Mouse (Mus musculus): ENCODE measurements around the gene Heatr6.

The Heatr6 gene

DNA sequence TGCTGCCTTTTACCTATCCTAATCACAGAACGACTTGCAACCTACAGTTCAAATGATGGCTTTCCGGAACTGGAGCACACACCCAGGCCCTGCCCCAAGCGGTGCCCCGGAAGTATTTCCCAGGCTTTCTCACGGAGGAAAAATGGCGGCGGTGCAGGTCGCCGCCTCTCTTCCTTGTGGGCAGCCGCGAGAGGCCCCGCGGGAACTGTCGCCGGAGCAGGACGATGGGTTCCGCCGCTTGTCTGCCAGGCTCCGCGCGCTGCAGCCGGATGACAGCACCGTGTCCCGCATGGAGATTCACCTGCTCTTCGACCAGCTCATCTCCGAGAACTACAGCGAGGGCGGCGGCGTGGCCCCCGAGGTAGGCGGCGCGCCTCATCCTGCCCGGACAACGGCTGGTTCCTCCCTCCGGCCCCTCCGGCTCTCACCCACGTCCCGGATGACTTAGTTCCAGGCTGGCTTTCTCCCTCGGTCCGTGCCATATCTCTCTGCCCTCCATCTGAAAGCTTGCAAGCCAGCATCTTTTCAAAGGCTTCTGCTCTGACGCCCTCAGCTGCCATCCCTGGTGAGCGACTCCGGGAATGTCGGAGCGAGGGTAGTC, at the start of gene Heatr6:
Heatr6 (plus strand) TSS at position 116 of the 601 bp plus-strand sequence.
- peak; percentile 91 for DNase-seq (ENCODE audit: low spot score)

DNA sequence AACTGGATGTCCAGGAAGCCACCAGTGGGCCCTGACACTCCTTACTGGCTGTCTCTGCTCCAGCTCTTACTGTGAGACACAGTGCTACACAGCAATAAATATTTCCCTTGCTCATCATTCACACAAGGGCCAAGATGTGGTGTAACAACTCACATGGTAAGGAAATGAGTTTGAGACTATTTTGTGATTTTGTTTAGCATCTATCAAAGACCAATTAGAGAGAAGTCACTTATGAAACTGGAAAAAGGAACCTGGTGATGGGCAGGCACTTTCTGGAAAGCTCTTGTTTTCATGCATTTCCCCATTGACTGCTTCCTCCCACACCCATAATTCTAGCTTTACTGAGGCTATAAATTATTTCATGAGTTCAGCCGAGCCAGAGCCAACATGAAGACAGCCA, 49.8 kb upstream of the Heatr6 start, which contains the start of gene Wfdc17:
Wfdc17 (plus strand) TSS at position 287 of the 400 bp plus-strand sequence.
- DNase-seq (ENCODE audit: low spot score): no peak

DNA sequence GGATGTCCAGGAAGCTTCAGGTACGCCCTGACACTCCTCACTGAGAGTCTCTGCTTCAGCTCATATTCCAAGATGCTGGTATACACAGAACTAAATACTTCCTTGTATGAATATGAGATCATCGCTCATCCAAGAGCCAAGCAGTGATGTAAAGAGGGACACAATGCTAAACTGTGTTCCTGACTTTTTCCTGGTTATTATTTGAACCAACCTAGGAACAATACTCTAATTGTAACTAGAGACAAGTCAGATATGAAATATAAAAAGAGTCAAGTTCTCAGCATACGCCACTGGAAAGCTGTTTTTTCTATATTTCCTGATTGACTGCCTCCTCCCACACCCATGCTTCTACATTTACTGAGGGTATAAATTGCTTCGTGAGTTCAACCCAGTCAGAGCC, 44.8 kb upstream of the Heatr6 start, which contains the start of gene Wfdc18:
Wfdc18 (plus strand) TSS at position 301 of the 400 bp plus-strand sequence.
- DNase-seq (ENCODE audit: low spot score): no peak

DNA sequence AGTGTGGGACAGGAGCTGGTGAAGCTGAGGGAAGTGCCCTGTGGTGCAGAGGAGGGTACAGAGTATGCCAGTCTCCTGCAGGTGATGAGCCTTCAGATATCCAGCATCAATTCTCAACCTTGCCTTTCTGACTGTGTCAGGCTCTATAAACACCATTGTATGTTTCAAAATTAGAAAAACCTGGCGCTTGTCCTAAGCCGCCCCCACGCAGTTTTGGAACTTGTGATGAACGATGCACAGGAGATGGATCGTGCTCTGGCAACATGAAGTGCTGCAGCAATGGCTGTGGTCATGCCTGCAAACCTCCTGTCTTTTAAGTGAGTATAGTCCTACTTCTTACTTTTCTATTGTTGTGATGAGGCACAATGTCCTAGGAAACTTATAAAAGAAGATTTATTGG, 43.8 kb upstream of the Heatr6 start:
- DNase-seq (ENCODE audit: low spot score): no peak

DNA sequence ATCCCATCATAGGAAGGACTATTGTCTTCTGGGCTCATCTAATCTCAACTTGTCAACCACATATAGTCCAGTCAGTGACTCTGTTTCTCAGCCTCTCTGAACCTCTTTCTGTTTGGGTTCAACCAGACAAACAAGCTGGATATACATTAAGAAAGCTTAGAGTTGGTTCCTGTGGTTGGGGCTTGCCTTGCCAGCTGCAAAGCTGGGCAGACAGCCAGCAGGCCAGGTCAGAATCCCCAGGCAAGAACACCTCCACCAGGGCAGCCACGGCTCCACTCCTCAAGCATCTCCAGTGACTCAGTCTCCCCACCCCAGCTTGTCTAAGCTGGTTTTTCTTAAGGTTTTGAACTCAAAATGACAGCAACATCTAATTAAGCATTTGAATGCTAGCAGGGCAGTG, 40.8 kb upstream of the Heatr6 start:
- no peak for DNase-seq (ENCODE audit: low spot score)

DNA sequence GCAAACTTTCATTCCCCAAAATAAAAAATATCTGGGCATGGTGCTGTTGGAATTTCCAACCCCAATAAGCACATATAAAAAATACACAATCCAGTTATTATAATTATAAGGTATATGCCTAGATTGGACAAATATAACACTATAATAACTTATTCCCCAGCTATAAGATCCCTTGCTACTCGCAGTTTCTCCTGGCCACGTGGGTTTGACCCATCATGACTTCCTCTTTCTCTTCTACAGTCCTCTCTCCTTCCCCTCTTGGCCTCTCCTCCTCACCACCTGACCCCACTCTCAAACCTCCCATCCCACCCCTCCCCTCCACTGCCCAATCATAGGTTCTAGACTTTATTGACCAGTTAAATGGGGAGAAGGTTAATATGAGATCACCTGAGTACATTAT, 39.6 kb upstream of the Heatr6 start:
- no peak for DNase-seq (ENCODE audit: low spot score)

DNA sequence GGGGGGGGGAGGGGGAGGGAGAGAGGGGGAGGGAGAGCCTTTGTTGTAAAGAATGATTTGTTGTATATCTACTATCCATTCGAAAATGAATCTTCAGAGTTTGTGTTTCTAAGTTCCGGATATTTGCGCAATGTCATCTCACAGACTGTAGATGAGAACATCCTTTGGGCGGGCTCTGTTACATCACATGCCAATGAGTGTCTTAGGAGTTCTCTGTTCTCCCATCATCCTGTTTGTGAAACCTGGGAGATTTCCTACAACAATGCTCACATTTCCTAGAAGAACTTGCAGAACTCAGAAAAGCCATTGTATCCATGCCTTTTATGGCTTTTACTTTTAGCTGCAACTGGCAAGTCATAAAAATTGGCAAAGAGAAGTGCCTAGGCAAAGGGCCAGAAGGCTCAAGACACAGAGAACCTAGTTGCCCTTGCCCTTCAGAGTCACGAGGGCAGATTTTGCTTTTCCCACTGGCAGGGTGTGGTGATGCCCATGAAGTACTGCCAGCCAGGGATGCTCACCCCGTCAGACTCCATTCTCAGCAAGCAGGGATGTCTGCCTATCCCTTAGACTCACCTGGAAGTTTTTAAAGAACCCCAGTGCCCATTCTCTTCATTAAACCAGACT, 36.3 kb upstream of the Heatr6 start:
- DNase-seq (ENCODE audit: low spot score): peak; percentile 26

DNA sequence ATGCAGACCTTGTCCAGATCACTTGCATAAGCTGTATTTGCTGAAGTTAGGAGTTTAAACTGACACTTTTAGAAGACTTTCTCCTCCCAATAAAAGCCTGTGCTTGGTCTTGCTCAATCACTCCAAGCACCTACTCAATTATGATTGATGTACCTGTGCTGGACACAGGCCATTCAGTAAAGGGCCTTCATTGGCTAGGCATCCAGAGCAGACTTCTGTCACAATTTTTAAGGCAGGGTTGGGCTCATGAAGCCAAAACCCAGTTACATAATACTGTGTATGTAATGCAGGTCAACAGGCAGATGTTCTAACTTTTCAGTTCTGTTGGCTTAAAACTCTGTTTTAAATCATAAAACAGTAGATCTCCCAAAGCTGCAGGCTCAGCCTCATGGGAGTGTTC, 32.7 kb upstream of the Heatr6 start:
- DNase-seq (ENCODE audit: low spot score): peak; percentile 13

DNA sequence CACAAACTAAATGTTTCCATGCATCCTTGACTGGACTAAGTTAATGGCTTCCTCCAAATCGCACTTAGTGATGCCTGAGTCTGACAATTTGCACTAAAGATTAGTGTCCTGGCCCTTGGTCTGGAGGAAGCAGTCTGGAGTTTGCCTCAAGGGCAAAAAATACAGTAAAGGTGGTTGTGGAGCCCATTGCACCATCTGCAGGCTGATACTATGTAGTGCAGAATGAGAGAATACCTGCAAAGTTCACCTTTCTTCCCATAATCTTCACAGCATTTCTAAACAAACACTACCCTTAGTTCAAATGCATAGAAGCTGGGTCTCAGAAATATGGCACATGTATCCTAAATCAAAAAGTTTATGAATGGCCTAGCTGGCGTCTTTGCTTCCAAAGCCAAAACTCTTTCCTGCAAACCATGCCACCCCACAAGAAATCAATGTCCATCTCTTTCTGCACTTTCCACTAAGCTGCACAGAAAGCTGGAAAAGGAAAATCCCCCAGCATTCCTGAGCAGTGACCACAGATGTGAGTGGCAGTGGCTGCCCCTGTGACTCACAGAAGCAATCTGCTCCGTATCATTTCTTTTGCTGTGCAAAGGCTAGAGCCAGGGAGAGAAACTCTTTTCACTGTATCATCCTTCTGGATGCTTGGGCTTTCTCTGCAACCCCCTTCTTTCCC, 24.6 kb upstream of the Heatr6 start:
- DNase-seq (ENCODE audit: low spot score): no peak

DNA sequence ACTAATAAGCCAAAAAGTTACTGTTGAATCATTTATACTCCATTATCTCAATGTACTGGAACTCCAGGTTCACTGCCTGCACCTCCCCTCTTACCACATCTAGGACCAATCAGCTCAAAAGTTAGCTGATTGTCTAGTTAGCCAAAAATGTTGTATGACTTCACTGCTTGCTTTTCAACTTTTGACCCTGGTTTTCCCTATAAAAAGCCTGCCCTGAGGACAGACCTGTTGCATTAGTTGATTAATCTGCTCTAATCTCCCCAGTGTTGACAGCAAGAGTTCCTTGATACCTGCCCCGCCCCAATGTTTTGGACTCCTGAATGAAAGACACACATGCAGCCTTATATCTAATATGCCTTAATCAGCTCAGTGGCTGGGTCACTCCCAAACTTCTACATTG, 22.4 kb upstream of the Heatr6 start:
- no peak for DNase-seq (ENCODE audit: low spot score)

DNA sequence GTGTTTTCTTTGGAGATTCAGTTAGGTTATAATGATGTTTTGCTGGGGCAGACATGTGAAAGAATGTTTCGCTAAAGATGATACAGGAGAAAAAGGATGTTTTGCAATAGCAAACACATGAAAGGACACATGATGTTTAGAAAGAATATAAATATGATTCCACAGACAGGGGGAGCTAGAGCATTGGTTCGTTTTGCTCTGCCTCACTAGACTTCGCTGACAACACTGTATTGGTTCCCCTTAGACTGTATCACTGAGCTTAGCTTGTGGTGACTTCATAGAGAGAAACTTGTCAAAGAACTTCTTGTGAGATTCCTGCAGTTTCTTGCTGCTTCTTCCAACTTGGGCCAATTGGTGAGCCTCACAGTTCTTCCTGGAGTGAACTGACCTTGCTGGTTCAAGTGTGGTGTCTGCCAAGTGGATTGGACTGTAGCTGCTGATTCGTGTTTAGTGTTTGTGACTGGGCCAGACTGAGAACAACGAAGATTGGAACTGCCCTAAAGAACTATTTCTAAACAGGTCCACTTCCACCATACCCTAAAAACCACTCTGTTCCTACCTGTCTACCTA, 20.3 kb upstream of the Heatr6 start:
- no peak for DNase-seq (ENCODE audit: low spot score)

DNA sequence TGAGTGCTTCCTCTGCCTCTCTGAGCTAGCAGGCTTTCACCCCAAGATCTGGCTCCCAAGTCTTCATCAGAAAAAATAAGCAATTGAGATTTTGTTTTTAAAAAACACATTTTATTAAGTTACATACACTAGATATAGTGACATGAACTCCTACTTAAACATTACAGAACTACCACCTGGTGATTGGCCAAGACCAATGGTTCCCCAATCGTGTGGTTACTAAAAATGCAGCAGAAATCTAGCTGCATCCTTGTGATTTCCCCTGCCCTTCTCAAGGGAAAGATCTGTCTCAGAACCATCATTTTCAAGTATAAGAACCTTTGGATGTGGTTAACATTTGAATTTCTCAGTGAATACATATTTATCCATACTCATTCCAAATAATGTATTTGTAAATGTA, 19.3 kb upstream of the Heatr6 start:
- DNase-seq (ENCODE audit: low spot score): no peak

DNA sequence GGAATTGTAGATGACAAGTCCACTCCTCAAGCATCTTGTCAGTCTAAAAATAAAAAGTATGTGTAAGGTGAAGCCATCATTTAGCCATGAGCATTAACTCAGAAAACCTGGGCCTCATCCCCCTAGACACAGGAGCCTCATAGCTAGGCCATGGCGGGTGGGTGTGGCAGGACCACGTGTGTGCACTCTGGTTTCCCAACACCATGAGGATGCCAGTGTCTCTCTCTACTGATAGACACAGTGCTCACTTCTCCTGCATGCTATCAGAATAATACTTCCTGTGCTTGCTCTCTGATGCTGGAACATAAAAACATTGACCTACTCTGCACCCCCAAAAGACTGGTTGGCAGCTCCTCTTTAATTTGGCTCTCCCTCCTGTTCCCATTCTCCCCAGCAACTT, 17.6 kb upstream of the Heatr6 start:
- DNase-seq (ENCODE audit: low spot score): no peak

DNA sequence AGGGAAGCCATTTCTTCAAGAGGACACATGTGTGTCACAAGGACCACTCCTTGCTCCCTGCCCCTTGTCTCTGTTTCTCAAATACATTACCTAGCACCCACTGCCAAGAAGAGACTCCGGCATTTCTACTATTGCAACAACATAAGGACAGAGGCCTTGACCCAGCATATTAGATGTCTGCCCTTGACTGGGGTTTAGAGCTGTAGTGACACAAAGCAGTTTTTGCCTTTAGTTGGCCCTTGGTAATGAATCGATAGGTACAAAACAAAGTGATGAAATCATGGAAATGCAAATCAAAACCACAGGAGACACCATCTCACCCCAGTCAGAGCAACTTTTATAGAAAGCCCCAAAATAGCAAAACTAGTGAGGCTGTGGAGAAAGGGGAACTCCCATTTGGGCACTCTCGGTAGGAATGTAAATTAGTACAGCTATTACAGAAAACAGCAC, 16.4 kb upstream of the Heatr6 start:
- DNase-seq (ENCODE audit: low spot score): peak; percentile 35

DNA sequence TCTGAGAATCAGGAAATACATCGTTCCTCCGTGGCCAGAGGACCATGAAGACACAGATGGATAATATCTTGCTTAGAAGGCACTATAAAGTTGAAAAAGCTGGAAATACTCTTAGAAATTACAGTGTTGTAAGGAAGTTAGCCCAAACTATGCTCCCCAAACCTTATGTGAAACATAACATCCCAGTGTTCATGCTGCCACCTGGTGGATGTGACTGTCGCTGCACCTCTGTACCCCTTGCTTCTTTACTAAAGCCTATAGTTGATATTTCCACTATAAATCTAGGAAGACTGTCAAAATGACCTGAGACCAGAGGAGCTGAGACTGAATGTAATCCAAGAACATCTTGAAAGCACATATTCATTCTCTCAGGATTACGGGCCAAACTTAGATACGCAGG, 14.3 kb upstream of the Heatr6 start:
- peak; percentile 72 for DNase-seq (ENCODE audit: low spot score)

DNA sequence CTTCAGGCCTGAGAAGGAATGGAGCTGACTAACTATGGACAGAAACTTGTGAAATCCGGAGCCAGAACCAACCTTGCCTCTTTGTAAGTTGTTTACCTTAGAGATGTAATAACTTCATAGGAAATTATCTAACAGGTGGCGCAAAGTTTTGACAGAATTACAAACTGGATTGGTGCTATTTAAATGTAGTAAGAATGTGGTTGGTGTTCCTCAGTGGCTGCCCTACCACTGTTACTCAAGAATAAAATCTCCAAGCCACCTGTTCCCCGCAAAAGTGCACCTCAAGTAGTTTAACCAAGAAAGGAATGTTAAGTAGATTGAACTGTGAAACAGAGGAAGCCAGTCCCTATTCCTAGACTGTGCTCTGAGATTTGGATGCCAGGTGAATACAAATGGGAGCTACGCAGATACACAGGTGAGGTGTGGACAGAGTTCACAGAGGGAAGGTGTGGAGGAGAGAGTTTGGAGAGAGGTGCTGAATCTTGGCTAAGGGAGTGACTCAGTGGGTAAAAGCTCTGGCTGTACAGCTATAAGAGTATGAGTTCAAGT, 13.0 kb upstream of the Heatr6 start:
- DNase-seq (ENCODE audit: low spot score): peak; percentile 48

DNA sequence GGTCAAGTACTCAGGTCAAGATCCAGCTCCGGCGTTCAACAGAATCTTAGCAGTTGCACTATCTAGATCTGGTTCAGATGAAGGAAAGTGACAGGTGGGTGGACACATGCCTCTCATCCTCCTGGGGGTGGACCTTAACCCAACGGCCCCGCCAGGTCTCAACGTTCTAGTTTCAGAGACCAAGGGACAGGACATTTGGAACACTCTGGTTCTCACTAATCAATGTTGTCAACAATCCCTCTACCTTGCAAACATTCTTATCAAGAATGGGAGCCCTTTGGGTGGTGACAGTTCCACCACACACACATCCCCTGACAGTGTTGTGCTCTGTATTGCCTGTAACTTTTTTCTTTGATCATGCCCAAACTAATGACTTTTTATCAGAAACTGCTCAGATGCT, 11.7 kb upstream of the Heatr6 start:
- DNase-seq (ENCODE audit: low spot score): no peak

DNA sequence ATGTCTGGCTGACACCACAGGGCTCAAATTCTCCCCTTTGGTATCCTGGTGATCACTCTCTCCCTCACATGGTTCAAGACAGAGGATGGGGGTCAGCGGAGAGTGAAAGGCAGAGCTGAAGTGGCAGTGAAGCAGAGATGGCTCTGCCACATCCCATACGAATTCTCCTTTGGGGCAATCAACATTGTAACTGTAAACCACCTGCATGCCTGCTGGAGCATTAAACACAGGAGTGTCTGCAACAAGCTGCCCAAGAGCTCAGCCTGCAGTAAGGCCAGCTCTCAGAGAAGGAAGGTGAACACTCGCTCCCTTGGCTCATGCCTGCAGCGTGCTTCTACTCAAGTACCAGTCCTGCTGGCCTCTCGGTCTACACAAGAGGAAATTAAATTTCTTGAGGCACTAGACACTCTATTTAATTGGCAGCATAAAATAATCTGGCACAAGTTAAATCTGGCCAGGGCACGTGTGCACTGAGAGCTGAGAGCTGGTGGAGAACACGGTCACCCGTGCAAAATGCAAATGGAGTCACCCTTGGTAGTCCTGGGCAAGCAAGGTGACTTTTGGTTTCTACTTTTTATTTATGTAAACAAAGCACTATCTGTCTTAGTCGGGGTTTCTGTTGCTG, 10.7 kb upstream of the Heatr6 start:
- DNase-seq (ENCODE audit: low spot score): peak; percentile 44

DNA sequence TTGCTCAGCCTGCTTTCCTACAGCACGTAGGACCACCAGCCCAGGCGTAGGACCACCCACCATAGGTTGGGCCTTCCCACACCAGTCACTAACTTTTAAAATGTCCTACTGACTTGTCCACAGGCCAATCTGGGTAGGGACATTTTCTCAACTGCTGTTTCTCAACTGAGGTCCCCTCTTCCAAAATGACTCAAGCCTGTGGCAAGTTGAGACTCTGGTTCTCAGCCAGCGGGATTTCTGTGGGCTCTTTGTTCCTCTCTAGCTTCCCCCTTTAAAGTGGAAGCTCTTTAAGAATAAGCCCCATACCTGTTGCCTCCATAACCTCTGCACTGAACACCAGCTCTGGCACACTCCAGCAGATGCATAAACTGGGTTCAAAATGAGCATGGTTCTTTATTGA, 10.0 kb upstream of the Heatr6 start:
- no peak for DNase-seq (ENCODE audit: low spot score)

DNA sequence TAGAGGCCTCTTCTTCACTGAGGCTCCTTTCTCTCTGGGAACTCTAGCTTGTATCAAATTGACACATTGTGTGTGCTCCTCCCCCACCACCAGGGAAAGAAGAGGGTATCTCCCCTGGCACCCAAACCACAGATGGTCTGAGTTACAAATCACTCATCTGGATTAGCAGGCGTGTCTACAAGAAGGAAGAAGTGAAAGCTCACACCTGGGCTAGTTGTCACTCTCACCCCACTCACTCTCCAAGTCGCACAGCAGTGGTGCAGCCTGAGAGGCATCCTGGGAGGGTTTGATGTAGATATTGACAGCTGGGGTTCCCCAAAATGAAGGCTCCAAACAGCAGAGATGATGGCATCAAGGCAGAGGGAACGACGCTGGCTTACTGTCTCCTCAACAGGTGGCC, 7.3 kb upstream of the Heatr6 start:
- peak; percentile 38 for DNase-seq (ENCODE audit: low spot score)

DNA sequence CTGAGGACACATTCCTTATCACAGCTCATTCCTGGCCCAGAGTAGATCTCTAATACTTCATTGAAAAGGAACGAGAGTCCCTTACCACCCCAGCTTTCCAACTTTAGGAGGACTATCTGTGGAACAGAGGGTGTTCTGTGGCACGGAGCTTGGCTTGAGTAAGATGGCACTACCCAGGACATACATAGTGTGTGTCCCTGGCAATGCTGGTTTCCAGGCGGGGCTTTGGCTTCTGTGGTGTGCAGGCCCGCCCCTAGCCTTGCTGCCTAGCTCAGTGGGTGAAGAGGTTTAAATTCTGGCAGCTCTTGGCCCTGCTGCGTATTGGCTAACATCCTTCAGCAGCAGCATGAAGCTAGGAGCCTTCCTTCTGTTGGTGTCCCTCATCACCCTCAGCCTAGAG, 6.8 kb upstream of the Heatr6 start, which contains the start of gene Wfdc21:
Wfdc21 (plus strand) TSS at position 260 of the 400 bp plus-strand sequence.
- DNase-seq (ENCODE audit: low spot score): no peak

Data from lung, postnatal 25 days (tissue).